Mouse (Mus musculus): Measurements from ENCODE around the gene Nol10.

The Nol10 gene

DNA sequence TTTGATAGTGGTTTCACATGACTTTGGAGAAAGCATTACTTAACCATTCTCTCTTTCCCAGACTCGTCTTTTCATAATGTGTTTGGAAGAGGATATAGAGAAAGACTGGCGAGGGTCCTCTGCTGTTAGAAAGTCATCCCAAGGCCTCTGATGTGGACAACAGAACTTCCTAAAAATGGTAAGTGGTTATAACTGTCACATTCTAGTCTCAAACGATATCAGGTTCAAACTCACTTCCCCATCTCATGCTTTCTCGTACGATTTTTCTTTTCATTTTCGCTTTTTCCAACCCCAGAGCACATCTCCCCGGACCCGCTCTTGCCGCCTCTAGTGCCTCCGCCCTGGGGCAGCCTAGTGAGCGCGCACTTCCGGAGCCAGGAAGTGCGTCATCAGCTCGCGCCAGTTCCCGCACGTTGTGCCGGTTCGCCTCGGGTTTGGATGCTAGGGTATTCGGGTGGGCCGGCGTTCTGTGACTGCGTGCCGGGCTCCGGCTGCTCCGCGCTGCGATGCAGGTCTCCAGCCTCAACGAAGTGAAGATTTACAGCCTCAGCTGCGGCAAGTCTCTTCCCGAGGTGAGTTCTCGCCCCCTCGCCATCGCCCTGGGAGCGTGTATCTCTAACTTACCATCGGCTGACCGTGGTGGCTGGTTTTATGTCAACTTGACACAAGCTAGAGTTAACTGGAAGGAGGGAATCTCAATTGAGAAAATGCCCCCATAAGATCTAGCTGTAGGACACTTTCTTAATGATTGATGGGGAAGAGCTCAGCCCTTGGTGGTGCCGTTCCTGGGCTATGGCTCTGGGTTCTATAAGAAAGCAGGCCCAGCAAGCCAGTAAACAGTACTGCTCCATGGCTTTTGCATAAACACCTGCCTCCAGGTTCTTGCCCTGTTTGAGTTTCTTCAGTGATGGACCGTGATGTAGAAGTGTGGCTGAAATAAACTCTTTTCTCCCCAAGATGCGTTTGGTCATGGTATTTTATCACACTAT, at the start of gene Nol10:
Gene Nol10 (plus strand): TSS at position 411 of the 989 bp plus-strand sequence.
- no peak for DNase-seq (ENCODE audit: extremely low read depth, low read depth, low spot score)

DNA sequence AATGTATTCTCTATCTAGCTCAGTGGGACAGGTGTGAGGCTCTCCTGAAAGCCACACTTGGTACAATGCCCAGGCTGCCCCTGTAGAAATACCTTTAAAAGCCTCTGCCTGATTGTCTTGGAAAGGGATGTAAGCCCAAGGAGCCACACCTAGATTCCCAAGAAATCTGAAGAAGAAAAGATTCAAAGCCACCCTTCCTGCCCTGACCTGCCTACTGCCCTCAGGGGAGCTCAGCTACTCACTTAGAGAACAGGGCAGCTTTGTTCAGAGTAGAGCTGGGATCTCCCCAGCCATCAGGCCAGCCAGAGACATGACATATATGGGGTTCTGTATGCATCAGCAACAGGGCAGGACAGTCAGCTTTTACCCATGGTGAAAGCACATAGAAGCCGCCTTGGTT, 48.4 kb upstream of the Nol10 start:
- peak; percentile 76 for DNase-seq (ENCODE audit: extremely low read depth, low read depth, low spot score)

GRCm38 (mm10) chr12:17305445-17305844, 42.8 kb upstream of the Nol10 start:
- DNase-seq (ENCODE audit: extremely low read depth, low read depth, low spot score), result peak; percentile 93

GRCm38 (mm10) chr12:17308246-17308645, 40.0 kb upstream of the Nol10 start:
- DNase-seq (ENCODE audit: extremely low read depth, low read depth, low spot score), result peak; percentile 76

- no peak for DNase-seq (ENCODE audit: extremely low read depth, low read depth, low spot score)
Measured at GRCm38 (mm10) chr12:17310852-17311839, 37.1 kb upstream of the Nol10 start.

DNA sequence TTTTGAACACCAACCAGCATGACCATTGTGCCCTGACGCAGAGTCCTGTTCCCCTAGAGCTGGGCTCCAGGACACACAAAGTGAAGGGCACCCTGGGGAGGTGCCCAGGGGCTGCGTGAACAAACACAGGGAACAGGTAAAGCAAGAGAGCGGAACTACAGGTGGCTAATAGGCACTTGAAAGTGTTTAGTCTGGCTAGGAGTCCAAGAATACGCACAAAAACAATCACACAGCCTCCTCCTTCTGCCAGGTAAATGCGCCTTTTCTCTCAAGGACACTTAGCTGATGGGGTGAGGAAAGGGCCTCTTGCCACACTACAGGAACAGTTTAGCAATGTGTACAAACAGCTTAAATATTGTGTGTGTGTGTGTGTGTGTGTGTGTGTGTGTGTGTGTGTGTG, 32.2 kb upstream of the Nol10 start:
- peak; percentile 64 for DNase-seq (ENCODE audit: extremely low read depth, low read depth, low spot score)

- peak; percentile 88 for DNase-seq (ENCODE audit: extremely low read depth, low read depth, low spot score)
Measured at GRCm38 (mm10) chr12:17317970-17318369, 30.3 kb upstream of the Nol10 start.

DNA sequence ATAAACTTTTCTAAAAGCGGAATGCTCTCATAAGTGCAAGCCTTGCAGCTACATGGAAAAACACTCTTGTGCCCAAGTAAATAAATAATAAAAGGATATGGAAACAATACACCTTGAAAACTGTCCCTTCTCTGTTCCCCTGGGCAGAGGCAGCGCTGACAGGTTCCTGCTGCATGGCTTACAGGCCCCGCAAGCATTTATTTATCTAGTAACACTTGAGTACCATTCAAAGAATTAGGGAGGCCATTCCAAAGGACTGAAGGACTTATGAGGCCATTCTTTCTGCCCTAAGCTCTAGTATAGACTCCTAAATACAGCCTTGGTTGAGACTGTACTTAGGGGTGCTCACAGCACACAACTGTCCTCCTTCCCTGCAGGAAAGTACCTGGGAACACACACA, 29.8 kb upstream of the Nol10 start:
- no peak for DNase-seq (ENCODE audit: extremely low read depth, low read depth, low spot score)

DNA sequence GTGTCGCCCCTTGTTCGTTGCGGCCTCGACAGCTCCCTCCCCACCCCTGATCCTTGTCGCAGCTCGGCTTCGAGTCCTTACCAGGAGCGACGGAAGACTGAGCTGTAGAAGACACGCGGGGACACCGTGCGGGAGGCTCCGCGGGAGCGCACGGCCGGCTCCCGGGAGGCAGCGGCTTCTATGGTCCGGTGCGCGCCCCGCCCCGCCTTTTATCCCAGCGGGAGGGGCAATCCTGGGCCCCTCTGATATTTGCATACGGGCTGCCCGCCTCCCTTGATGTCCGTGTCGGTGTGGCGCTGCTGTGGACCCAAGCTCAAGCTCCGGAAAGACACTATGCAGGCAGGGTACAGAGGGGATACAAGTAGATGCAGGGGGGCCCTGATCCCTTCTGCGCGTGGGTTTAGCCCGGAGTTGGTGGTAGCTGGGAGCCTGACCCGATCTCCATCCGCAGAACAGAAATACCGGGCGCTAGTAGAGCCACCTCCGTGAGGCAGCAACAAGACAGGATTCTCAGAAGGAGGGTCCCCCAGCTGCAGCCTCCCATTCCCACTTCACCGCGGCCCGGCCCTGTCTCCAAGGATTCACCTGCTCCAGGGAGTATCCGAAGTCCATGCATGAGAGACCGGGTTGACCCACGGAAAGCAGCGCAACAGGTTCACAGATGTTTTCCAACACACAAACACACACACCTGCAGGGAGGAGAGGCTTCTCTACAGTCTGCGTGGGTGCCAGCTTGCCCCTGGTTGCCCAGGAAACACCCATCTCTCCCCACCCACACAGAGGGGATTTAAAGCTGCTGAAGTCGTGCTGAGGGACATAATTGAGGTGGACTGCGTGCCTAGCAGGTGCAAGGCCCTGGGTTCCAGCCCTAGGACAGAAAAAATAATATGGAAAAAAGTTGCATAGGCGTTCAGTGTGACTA, 23.4 kb upstream of the Nol10 start:
- no peak for DNase-seq (ENCODE audit: extremely low read depth, low read depth, low spot score)

- DNase-seq (ENCODE audit: extremely low read depth, low read depth, low spot score), result no peak
Measured at GRCm38 (mm10) chr12:17329259-17329658, 19.0 kb upstream of the Nol10 start, which contains the start of gene Atp6v1c2. Gene Atp6v1c2, minus strand, starts transcription at chr12:17329359.

- DNase-seq (ENCODE audit: extremely low read depth, low read depth, low spot score), result no peak
Measured at GRCm38 (mm10) chr12:17333459-17333858, 14.8 kb upstream of the Nol10 start.

DNA sequence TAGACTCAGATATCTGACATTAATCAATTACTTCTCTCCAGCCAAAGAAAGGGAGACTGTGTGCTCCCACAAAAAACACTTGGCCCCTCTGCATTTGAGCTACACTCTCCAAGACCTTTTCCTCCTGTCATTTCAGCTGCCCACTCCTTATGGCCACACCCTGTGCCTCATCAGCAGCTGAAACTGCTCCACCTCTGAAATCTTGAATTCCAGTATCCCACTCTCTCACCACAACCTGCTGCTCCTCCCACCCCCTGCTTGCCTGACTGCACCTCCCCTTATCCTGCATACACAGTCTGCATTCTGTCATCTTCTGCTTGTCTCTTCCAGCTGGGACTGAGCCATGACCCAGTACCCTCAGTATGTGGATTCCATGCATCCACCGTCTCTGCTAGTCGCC, 9.9 kb upstream of the Nol10 start:
- no peak for DNase-seq (ENCODE audit: extremely low read depth, low read depth, low spot score)

DNA sequence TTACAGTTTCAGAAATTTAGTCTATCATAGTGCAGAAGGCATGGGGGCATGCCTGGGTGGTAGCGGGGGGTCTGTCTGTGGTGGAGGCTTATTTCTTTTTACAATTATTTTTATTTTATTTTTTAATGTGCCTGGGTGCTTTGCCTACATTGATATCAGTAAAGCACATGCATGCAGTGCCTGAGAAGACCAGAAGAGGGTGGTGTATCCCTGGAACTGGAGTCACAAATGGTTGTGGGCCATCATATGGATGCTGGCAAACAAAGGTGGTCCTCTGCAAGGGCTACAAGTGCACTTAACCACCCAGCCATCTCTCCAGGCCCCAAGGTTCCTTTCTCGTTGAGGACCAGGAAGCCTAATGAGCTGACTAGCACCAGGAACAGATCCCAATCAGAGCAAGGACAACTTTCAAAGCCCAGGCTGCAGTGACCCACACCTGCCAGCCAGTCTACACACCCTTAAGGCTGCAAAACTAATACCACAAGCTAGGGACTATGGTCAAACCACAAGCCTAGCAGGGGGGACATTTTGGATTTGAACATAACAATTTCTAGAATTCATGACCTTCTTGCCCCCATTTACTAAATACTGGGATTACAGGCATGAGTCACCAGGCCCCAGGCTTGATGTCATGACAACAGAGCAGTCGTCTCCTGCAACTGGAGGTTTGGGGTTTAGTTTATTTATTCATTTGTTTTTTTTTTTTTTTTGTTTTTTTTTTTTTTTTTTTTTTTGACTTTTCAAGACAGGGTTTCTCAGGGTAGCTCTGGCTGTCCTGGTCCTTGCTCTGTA, 8.9 kb upstream of the Nol10 start:
- DNase-seq (ENCODE audit: extremely low read depth, low read depth, low spot score), result no peak

- no peak for DNase-seq (ENCODE audit: extremely low read depth, low read depth, low spot score)
Measured at GRCm38 (mm10) chr12:17347327-17348047, 771 bp upstream of the Nol10 start.

DNA sequence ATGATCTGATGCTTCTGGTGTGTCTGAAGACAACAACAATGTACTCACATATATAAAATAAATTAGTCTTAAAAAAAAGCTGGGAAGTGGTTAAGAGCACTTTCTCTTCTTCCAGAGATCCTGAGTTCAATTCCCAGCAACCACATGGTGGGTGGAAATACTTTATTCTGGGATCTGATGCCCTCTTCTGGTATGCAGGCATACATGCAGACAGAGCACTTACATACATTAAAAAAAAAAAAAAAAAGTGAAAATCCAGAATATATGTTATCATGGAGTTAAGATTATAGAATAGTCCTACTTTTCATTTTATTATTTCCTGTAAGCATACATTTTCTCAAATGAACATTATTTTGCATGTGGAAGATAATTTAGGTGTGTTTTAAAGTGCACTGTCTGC, 1.8 kb downstream of the Nol10 start:
- DNase-seq (ENCODE audit: extremely low read depth, low read depth, low spot score), result no peak

GRCm38 (mm10) chr12:17356853-17357252, 8.6 kb downstream of the Nol10 start:
- DNase-seq (ENCODE audit: extremely low read depth, low read depth, low spot score), result no peak

- no peak for DNase-seq (ENCODE audit: extremely low read depth, low read depth, low spot score)
Measured at GRCm38 (mm10) chr12:17357795-17358194, 9.5 kb downstream of the Nol10 start.

DNA sequence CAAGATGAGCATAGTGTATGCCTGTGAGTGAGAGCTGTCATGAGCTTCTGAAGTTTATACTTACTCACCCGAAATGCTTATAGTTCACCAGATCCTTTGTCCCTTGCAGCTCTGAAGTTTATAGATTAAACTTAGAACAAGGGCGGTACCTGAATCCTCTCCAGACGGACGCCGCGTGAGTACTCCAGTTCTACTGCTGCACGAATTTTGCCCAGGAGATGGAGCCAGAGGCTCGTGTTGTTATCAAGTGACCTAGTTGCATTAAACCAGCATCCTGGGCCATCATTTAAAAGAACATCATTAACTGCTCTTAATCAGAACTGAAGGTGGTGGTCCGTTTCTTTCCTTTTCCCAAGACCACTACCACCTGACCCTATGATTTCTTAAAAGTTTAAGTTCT, 10.7 kb downstream of the Nol10 start:
- no peak for DNase-seq (ENCODE audit: extremely low read depth, low read depth, low spot score)

DNA sequence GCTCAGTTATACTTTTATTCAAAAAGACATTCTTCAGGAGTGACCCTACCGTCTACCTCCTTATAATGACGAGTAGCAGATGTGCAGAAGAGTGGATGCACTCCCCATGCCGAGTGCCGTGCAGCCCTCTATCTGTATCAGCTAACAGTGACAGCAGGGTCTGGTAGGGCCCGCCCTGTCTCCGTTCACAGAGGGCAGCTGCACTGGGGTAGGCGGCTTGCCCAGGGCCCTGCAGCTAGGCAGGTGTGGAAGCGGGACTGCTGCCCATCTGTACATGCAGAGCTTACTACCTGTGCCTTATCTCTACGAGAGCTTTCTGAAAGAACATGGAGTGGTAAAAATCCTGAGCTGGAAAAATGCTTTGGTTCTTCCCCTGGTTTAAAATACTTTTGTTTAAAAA, 11.8 kb downstream of the Nol10 start:
- no peak for DNase-seq (ENCODE audit: extremely low read depth, low read depth, low spot score)
